Mouse (Mus musculus): ENCODE results near the gene Fpgs. TPM values are rescaled to one million over a fixed set of nuclear protein-coding genes. Genes with fewer than 3 reads are reported as not detected.

Gene Fpgs
- polyA plus RNA-seq, 1 experiment from 2014 or later, result 33.2 TPM

GRCm38 (mm10) chr2:32634277-32635105 lies 69.5 kb downstream of the Fpgs start:
- Histone ChIP-seq H3K27me3 (ENCODE audit: control insufficient read depth, insufficient read depth, low read length) (no peaks in the 10 kb centered on the region), H3K4me1 (ENCODE audit: control insufficient read depth, insufficient read depth, low read length) (peaks cover 17% of the 10 kb centered on the region), H3K36me3 (ENCODE audit: control insufficient read depth, insufficient read depth, low read length) (no peaks in the 10 kb centered on the region), H3K27ac (ENCODE audit: low read depth, low read length) (no peak overlapping the region), H3K9ac (ENCODE audit: low read depth, low read length) (no peak overlapping the region), H3K4me3 (ENCODE audit: low read length) (no peak overlapping the region), H3K4me2 (replicated peaks; ENCODE audit: low read depth, low read length) (no peak overlapping the region), H3K9me3 (ENCODE audit: control insufficient read depth, low read length) (no peaks in the 10 kb centered on the region)
- ATAC-seq (ENCODE audit: low FRiP score, low TSS enrichment), result no peak
- 90% methylated on average over 10 of the region's 10 CpGs for WGBS

DNA sequence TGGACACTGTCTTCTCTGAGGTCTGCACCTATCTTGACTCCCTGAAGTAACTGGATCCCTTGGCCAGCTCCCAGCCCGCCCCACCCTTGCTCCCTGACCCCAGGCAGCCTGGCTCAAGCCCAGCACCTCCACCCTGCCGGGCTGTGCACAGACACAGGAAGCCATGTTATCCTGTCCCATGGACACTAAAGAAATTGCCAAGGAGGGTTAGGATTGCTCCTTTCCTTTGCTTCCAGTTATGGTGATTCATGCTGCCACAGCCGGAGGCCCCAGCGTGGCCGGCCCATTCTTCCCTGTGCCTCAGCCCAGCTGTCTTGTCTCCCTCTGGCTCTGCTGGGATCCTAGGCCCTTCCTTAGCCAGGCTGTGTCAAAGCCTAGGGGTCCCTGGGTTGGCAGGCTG lies 70.3 kb downstream of the Fpgs start:
- H3K4me1 ChIP-seq (ENCODE audit: control insufficient read depth, insufficient read depth, low read length), result peaks cover 26% of the 10 kb centered on the region
- H3K27me3 ChIP-seq (ENCODE audit: control insufficient read depth, insufficient read depth, low read length), result no peaks in the 10 kb centered on the region
- WGBS, result 45% methylated on average over 5 of the region's 5 CpGs
- peak overlapping the region; percentile 47; the same call in 1 of the 2 replicates for H3K27ac ChIP-seq (ENCODE audit: low read depth, low read length)
- H3K36me3 ChIP-seq (ENCODE audit: control insufficient read depth, insufficient read depth, low read length), result no peaks in the 10 kb centered on the region
- H3K9ac ChIP-seq (ENCODE audit: low read depth, low read length), result 0 out of 2 replicates have a peak overlapping the region, but pooled peaks have one; percentile 18
- ATAC-seq (ENCODE audit: low FRiP score, low TSS enrichment), result no peak
- H3K9me3 ChIP-seq (ENCODE audit: control insufficient read depth, low read length), result no peaks in the 10 kb centered on the region
- H3K4me2 ChIP-seq (replicated peaks; ENCODE audit: low read depth, low read length), result no peak overlapping the region
- H3K4me3 ChIP-seq (ENCODE audit: low read length), result no peak overlapping the region

MicroRNAs encoded within 50 kb of the gene (microRNA counts, 519-probe panel; counts per million panel counts)
- microRNA mmu-miR-1954, result not detected
- not detected for microRNA mmu-miR-2861

Small RNA genes within 50 kb of the gene (microRNA-seq; reads per million reads assigned to microRNA genes)
- gene Gm47291 (not detected), gene Mir1954 (not detected), gene Mir2861 (not detected), gene Mir3960 (not detected), gene Mir8093 (not detected)

Other genes starting within 250 kb of the Fpgs start
- 12.2 and 16.9 TPM in 2 replicates for gene Fam102a, start 168.8 kb downstream of the Fpgs start, polyA plus RNA-seq (2014; fragmentation: Nextera tagmentation; extraction: Ambion mirVana)
- 105 and 126 TPM in 2 replicates for gene Dpm2, start 133.3 kb downstream of the Fpgs start, polyA plus RNA-seq (2014; fragmentation: Nextera tagmentation; extraction: Ambion mirVana)
- gene Pip5kl1, start 129.3 kb downstream of the Fpgs start, polyA plus RNA-seq (2014; fragmentation: Nextera tagmentation; extraction: Ambion mirVana), result 1.8 and 2.3 TPM in 2 replicates
- 0.14 TPM in 1 of 2 replicates, not detected in the other for gene 9430097D07Rik, start 128.5 kb downstream of the Fpgs start, polyA plus RNA-seq (2014; fragmentation: Nextera tagmentation; extraction: Ambion mirVana)
- 15.6 and 20.0 TPM in 2 replicates for gene St6galnac4, start 117.0 kb downstream of the Fpgs start, polyA plus RNA-seq (2014; fragmentation: Nextera tagmentation; extraction: Ambion mirVana)
- gene St6galnac6, start 104.4 kb downstream of the Fpgs start, polyA plus RNA-seq (2014; fragmentation: Nextera tagmentation; extraction: Ambion mirVana), result 7.0 and 8.7 TPM in 2 replicates
- 22.1 and 25.5 TPM in 2 replicates for gene Ak1, start 82.4 kb downstream of the Fpgs start, polyA plus RNA-seq (2014; fragmentation: Nextera tagmentation; extraction: Ambion mirVana)
- 34.1 and 55.9 TPM in 2 replicates for gene Eng, start 57.5 kb downstream of the Fpgs start, polyA plus RNA-seq (2014; fragmentation: Nextera tagmentation; extraction: Ambion mirVana)
- 105 and 106 TPM in 2 replicates for gene Cdk9, start 8.9 kb upstream of the Fpgs start, polyA plus RNA-seq (2014; fragmentation: Nextera tagmentation; extraction: Ambion mirVana)
- 19.8 and 25.4 TPM in 2 replicates for gene Sh2d3c, start 16.9 kb upstream of the Fpgs start, polyA plus RNA-seq (2014; fragmentation: Nextera tagmentation; extraction: Ambion mirVana)
- not detected in 2 replicates for gene 6330409D20Rik, start 36.9 kb upstream of the Fpgs start, polyA plus RNA-seq (2014; fragmentation: Nextera tagmentation; extraction: Ambion mirVana)
- gene Tor2a, start 53.1 kb upstream of the Fpgs start, polyA plus RNA-seq (2014; fragmentation: Nextera tagmentation; extraction: Ambion mirVana), result 75.6 and 76.8 TPM in 2 replicates
- 0.30 TPM in 1 of 2 replicates, not detected in the other for gene Ttc16, start 71.5 kb upstream of the Fpgs start, polyA plus RNA-seq (2014; fragmentation: Nextera tagmentation; extraction: Ambion mirVana)
- 3.3 and 5.8 TPM in 2 replicates for gene Ptrh1, start 71.6 kb upstream of the Fpgs start, polyA plus RNA-seq (2014; fragmentation: Nextera tagmentation; extraction: Ambion mirVana)
- gene Cfap157, start 80.3 kb upstream of the Fpgs start, polyA plus RNA-seq (2014; fragmentation: Nextera tagmentation; extraction: Ambion mirVana), result 0.11 and 0.39 TPM in 2 replicates
- gene Stxbp1, start 143.1 kb upstream of the Fpgs start, polyA plus RNA-seq (2014; fragmentation: Nextera tagmentation; extraction: Ambion mirVana), result 11.2 and 16.2 TPM in 2 replicates
- 18.2 and 19.9 TPM in 2 replicates for gene Fam129b, start 172.0 kb upstream of the Fpgs start, polyA plus RNA-seq (2014; fragmentation: Nextera tagmentation; extraction: Ambion mirVana)